Mouse (Mus musculus): ENCODE results near the gene Ssbp2.

The Ssbp2 gene

GRCm38 (mm10) chr13:91529821-91530220 is 69.7 kb downstream of the Ssbp2 start:
- no peak for DNase-seq (ENCODE audit: low spot score)

GRCm38 (mm10) chr13:91536711-91537110 is 76.6 kb downstream of the Ssbp2 start:
- DNase-seq (ENCODE audit: low spot score) = no peak

- no peak for DNase-seq (ENCODE audit: low spot score)
These were observed 80.3 kb downstream of the Ssbp2 start for GRCm38 (mm10) chr13:91540145-91541068.

GRCm38 (mm10) chr13:91541069-91541429 is 81.0 kb downstream of the Ssbp2 start:
- DNase-seq (ENCODE audit: low spot score) = no peak

GRCm38 (mm10) chr13:91543555-91543954 is 83.5 kb downstream of the Ssbp2 start:
- no peak for DNase-seq (ENCODE audit: low spot score)

- DNase-seq (ENCODE audit: low spot score) = no peak
These were observed 104.0 kb downstream of the Ssbp2 start for GRCm38 (mm10) chr13:91564047-91564446.

- no peak for DNase-seq (ENCODE audit: low spot score)
These were observed 104.7 kb downstream of the Ssbp2 start for GRCm38 (mm10) chr13:91564755-91565154.

- DNase-seq (ENCODE audit: low spot score) = no peak
These were observed 121.4 kb downstream of the Ssbp2 start for GRCm38 (mm10) chr13:91581504-91581903.

GRCm38 (mm10) chr13:91582212-91582611 is 122.1 kb downstream of the Ssbp2 start:
- DNase-seq (ENCODE audit: low spot score) = no peak

- DNase-seq (ENCODE audit: low spot score) = no peak
These were observed 126.3 kb downstream of the Ssbp2 start for GRCm38 (mm10) chr13:91586368-91586767.

- DNase-seq (ENCODE audit: low spot score) = no peak
These were observed 128.4 kb downstream of the Ssbp2 start for GRCm38 (mm10) chr13:91588475-91588874.

- DNase-seq (ENCODE audit: low spot score) = no peak
These were observed 131.8 kb downstream of the Ssbp2 start for GRCm38 (mm10) chr13:91591863-91592262.

GRCm38 (mm10) chr13:91595284-91595683 is 135.2 kb downstream of the Ssbp2 start:
- no peak for DNase-seq (ENCODE audit: low spot score)

GRCm38 (mm10) chr13:91599594-91599993 is 139.5 kb downstream of the Ssbp2 start:
- no peak for DNase-seq (ENCODE audit: low spot score)

GRCm38 (mm10) chr13:91605043-91605840 is 145.2 kb downstream of the Ssbp2 start:
- no peak for DNase-seq (ENCODE audit: low spot score)

- DNase-seq (ENCODE audit: low spot score) = no peak
These were observed 150.5 kb downstream of the Ssbp2 start for GRCm38 (mm10) chr13:91610601-91611000.

- DNase-seq (ENCODE audit: low spot score) = no peak
These were observed 151.8 kb downstream of the Ssbp2 start for GRCm38 (mm10) chr13:91611909-91612308.

- DNase-seq (ENCODE audit: low spot score) = no peak
These were observed 152.5 kb downstream of the Ssbp2 start for GRCm38 (mm10) chr13:91612578-91612977.

- no peak for DNase-seq (ENCODE audit: low spot score)
These were observed 156.0 kb downstream of the Ssbp2 start for GRCm38 (mm10) chr13:91616050-91616449.

GRCm38 (mm10) chr13:91616876-91617275 is 156.8 kb downstream of the Ssbp2 start:
- no peak for DNase-seq (ENCODE audit: low spot score)

GRCm38 (mm10) chr13:91619431-91619830 is 159.3 kb downstream of the Ssbp2 start:
- no peak for DNase-seq (ENCODE audit: low spot score)

- no peak for DNase-seq (ENCODE audit: low spot score)
These were observed 160.5 kb downstream of the Ssbp2 start for GRCm38 (mm10) chr13:91620541-91620940.

- no peak for DNase-seq (ENCODE audit: low spot score)
These were observed 171.3 kb downstream of the Ssbp2 start for GRCm38 (mm10) chr13:91631291-91631799.
